Mouse (Mus musculus) kidney, postnatal 36 days (tissue): Measurements from ENCODE around the gene Alpi.

Experiments used
- DNase-seq, 2 experiments: peaks; one replicate each; pipeline ENCODE4 v3.0.0; 2021 to 2022; ENCODE audit warnings: mixed read lengths in 2 of 2

Alpi gene

DNA sequence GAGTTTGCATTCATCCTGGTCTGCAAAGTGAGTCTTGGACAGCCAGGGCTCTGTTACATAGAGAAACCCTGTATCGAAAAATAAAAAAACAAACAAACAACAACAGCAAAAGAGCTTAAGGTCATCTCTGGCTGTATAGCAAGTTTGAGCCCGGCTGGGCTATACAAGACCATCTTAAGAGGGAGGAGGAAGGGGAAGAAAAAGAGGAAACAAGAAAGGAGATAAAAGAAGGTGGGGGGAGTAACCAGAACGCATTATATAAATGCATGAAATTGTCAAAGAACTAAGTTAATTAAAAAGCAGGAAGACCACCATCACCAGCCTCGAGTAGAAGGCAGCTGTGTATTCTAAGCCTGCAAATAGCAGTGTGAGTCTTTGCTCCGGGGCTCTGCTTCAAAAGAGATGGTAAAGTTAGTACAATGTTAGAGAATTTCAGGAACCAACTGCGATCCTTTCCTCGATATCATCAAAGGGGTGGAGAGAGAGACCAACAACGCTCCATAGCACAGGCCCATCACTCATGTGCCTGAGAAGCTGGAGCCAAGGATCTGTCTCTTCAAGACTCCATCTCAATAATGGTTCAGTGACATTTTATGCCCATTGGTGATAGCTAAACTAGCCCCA is 42.3 kb downstream of the Alpi start:
- no peak for DNase-seq

DNA sequence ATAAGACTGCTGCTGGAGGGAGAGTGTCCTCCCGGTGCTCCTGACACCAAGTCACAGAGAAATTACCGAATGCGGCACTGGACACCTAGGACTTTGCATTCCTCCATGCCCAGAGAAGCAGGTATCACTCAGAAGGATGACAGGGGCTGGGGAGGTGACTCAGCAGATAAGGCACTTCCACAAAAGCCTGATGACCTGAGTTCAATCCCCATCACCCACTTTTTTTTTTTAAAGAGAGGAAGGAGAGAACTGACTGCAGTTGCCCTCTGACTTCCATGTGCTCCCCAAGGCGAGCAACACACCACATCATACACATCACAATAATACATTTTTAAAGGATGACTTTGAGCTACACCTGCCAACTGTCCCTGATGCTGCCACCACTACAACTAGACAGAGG is 44.3 kb downstream of the Alpi start:
- no peak for DNase-seq

- no peak for DNase-seq
Measured at GRCm38 (mm10) chr1:87051369-87051768, 50.0 kb downstream of the Alpi start.

DNA sequence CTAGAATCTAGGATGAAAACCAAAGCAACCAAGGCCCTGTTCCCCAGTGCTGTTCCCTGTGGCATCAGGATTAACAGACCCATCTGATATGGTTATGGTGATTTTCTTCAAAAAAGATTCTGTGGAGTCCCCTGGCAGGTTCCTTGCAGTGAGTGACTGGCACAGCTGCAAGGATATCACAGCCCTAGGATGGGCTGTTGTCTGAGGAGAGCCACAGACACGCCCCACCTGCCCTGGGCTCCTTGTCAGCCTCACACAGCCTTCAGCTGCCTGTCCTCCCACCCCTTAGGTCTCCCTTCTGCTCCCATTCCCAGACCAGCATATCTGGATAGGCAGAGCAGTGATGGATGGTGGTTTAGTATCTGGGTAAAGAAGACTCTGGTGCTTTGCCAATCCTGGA is 50.7 kb downstream of the Alpi start:
- no peak for DNase-seq

GRCm38 (mm10) chr1:87050072-87050471 is 51.3 kb downstream of the Alpi start:
- no peak for DNase-seq
